Mouse (Mus musculus) T-helper 1 cell (primary cell): ENCODE data around the gene Gm19668.
"Not testable (repeated sequence)": the region's sequence is repeated elsewhere in the genome, so short reads cannot be mapped to it uniquely, and the experiment has no call there.

Experiments
- in situ Hi-C: fragments of 300-600 bp; cut with MboI, MseI; formaldehyde crosslinking; loops from one replicate; pipeline ENCODE4 v1.15.1; 2025; ENCODE audit warnings: high pct_unique_total_duplicates

Gene Gm19668

GRCm38 (mm10) chr10:77798921-77799508 lies at the start of gene Gm19668:
Gene Gm19668 (minus strand): TSS chr10:77799133.
- in situ Hi-C loops = no loop called here

GRCm38 (mm10) chr10:77847538-77847937 lies 48.6 kb upstream of the Gm19668 start:
- in situ Hi-C loops = no loop called here

GRCm38 (mm10) chr10:77846961-77847360 lies 48.0 kb upstream of the Gm19668 start:
- in situ Hi-C loops = no loop called here

- in situ Hi-C loops = no loop called here
These were observed 47.6 kb upstream of the Gm19668 start, which contains the start of gene Gm36176 for GRCm38 (mm10) chr10:77846503-77846902. Gene Gm36176 (plus strand): TSS chr10:77846803.

GRCm38 (mm10) chr10:77839006-77839405 lies 40.1 kb upstream of the Gm19668 start:
- in situ Hi-C loops = no loop called here

GRCm38 (mm10) chr10:77835647-77836046 lies 36.7 kb upstream of the Gm19668 start, which contains the start of gene Krtap10-10:
Gene Krtap10-10 (plus strand): TSS chr10:77835947.
- in situ Hi-C loops = no loop called here

- in situ Hi-C loops = no loop called here
These were observed 28.0 kb upstream of the Gm19668 start, which contains the start of gene Krtap10-4 for GRCm38 (mm10) chr10:77826951-77827350. Gene Krtap10-4 (minus strand): TSS chr10:77827095.

- in situ Hi-C loops = no loop called here
These were observed 20.3 kb upstream of the Gm19668 start for GRCm38 (mm10) chr10:77819203-77819602.

- in situ Hi-C loops = no loop called here
These were observed 19.6 kb upstream of the Gm19668 start for GRCm38 (mm10) chr10:77818523-77818922.

GRCm38 (mm10) chr10:77815514-77815913 lies 16.6 kb upstream of the Gm19668 start:
- in situ Hi-C loops = no loop called here

- in situ Hi-C loops = no loop called here
These were observed 15.4 kb upstream of the Gm19668 start, which contains the start of gene Gm2696 for GRCm38 (mm10) chr10:77814382-77814781. Gene Gm2696 (plus strand): TSS chr10:77814682.

- in situ Hi-C loops = no loop called here
These were observed 12.8 kb upstream of the Gm19668 start, which contains the start of gene Gm9507 for GRCm38 (mm10) chr10:77811743-77812142. Gene Gm9507 (minus strand): TSS chr10:77811843.

GRCm38 (mm10) chr10:77804095-77804494 lies 5.2 kb upstream of the Gm19668 start:
- in situ Hi-C loops = no loop called here

GRCm38 (mm10) chr10:77798164-77798920 lies 591 bp downstream of the Gm19668 start:
- in situ Hi-C loops = not testable (repeated sequence)

GRCm38 (mm10) chr10:77797677-77798076 lies 1.3 kb downstream of the Gm19668 start:
- in situ Hi-C loops = no loop called here

- in situ Hi-C loops = no loop called here
These were observed 4.0 kb downstream of the Gm19668 start, which contains the start of gene Gm9639 for GRCm38 (mm10) chr10:77794976-77795375. Gene Gm9639 (minus strand): TSS chr10:77795076.

GRCm38 (mm10) chr10:77788621-77789020 lies 10.3 kb downstream of the Gm19668 start:
- in situ Hi-C loops = no loop called here

- in situ Hi-C loops = not testable (repeated sequence)
These were observed 11.1 kb downstream of the Gm19668 start, which contains the start of gene Gm7137 for GRCm38 (mm10) chr10:77787876-77788275. Gene Gm7137 (minus strand): TSS chr10:77788200.

- in situ Hi-C loops = not testable (repeated sequence)
These were observed 15.5 kb downstream of the Gm19668 start for GRCm38 (mm10) chr10:77783396-77783795.

- in situ Hi-C loops = not testable (repeated sequence)
These were observed 16.5 kb downstream of the Gm19668 start, which contains the start of gene Gm3250 for GRCm38 (mm10) chr10:77782442-77782841. Gene Gm3250 (minus strand): TSS chr10:77782542.

GRCm38 (mm10) chr10:77776844-77777243 lies 22.1 kb downstream of the Gm19668 start, which contains the start of gene Gm7138:
Gene Gm7138 (minus strand): TSS chr10:77776944.
- in situ Hi-C loops = not testable (repeated sequence)

GRCm38 (mm10) chr10:77772142-77772541 lies 26.8 kb downstream of the Gm19668 start:
- in situ Hi-C loops = not testable (repeated sequence)
